Mouse (Mus musculus) kidney, adult 9 months (tissue): ENCODE results near the gene Zfp503.

Experiments used
- DNase-seq: peaks from one replicate; pipeline ENCODE4 v3.0.0; 2022

The Zfp503 gene

GRCm38 (mm10) chr14:21967375-21968010 lies 21.9 kb downstream of the Zfp503 start:
- DNase-seq = no peak

- no peak for DNase-seq
Observed at GRCm38 (mm10) chr14:21966276-21966675, 23.1 kb downstream of the Zfp503 start.

GRCm38 (mm10) chr14:21962381-21963050 lies 26.9 kb downstream of the Zfp503 start:
- DNase-seq = peak; percentile 39

GRCm38 (mm10) chr14:21959243-21959642 lies 30.2 kb downstream of the Zfp503 start:
- no peak for DNase-seq

- no peak for DNase-seq
Observed at GRCm38 (mm10) chr14:21958643-21959042, 30.8 kb downstream of the Zfp503 start.

GRCm38 (mm10) chr14:21952541-21952940 lies 36.9 kb downstream of the Zfp503 start:
- no peak for DNase-seq

- DNase-seq = no peak
Observed at GRCm38 (mm10) chr14:21951896-21952523, 37.4 kb downstream of the Zfp503 start.

- no peak for DNase-seq
Observed at GRCm38 (mm10) chr14:21944946-21945345, 44.5 kb downstream of the Zfp503 start.

- no peak for DNase-seq
Observed at GRCm38 (mm10) chr14:21941581-21941980, 47.8 kb downstream of the Zfp503 start.

- no peak for DNase-seq
Observed at GRCm38 (mm10) chr14:21937116-21937515, 52.3 kb downstream of the Zfp503 start.

GRCm38 (mm10) chr14:21936102-21936630 lies 53.2 kb downstream of the Zfp503 start:
- no peak for DNase-seq
